Mouse (Mus musculus) thymus, adult 2 months (tissue): ENCODE measurements at regions not wholly inside any gene's neighbourhood (a gene's known extent, or its start where the extent isn't known, plus 50 kb on each side); places are given as distances from the start of the nearest gene placed in this dataset.
"Not testable (repeated sequence)": the region's sequence is repeated elsewhere in the genome, so short reads cannot be mapped to it uniquely, and the experiment has no call there.

ENCODE experiments used
- DNase-seq: peaks from one replicate; pipeline ENCODE4 v3.0.0; 2021
- H3K27ac ChIP-seq: fragments of 200-500 bp; 2 replicates; pipeline ENCODE4 v1.5.1; 2012; ENCODE audit warnings: low read length, control low read depth; ENCODE audit not compliant: control insufficient read depth, insufficient read depth
- H3K27me3 ChIP-seq: fragments of 200-500 bp; 2 replicates; pipeline ENCODE4 v1.6.1; 2012; ENCODE audit warnings: mild to moderate bottlenecking, low read length, moderate library complexity, mixed read lengths; ENCODE audit not compliant: control insufficient read depth, insufficient read depth
- H3K36me3 ChIP-seq: fragments of 200-500 bp; 2 replicates; pipeline ENCODE4 v1.6.1; 2012; ENCODE audit warnings: mild to moderate bottlenecking, low read length, moderate library complexity; ENCODE audit not compliant: control insufficient read depth, insufficient read depth
- H3K4me1 ChIP-seq: fragments of 200-500 bp; replicated peaks from 2 replicates; pipeline ENCODE4 v1.6.1; 2012; ENCODE audit warnings: low read length; ENCODE audit not compliant: control insufficient read depth, insufficient read depth
- H3K4me3 ChIP-seq: fragments of 200-500 bp; 2 replicates; pipeline ENCODE4 v1.5.1; 2012; ENCODE audit warnings: mild to moderate bottlenecking, low read length, control low read depth, moderate library complexity; ENCODE audit not compliant: control insufficient read depth, insufficient read depth
- CTCF ChIP-seq: fragments of 200-500 bp; IDR thresholded peaks from 2 replicates; pipeline ENCODE4 v1.5.1; 2012; ENCODE audit warnings: mild to moderate bottlenecking, control low read depth, low read length, moderate library complexity, borderline replicate concordance; ENCODE audit not compliant: control insufficient read depth, poor library complexity, insufficient read depth; ENCODE audit errors: extremely low read depth
- POLR2A ChIP-seq: fragments of 200-500 bp; IDR thresholded peaks from 2 replicates; pipeline ENCODE4 v1.6.1; 2012; ENCODE audit warnings: mild to moderate bottlenecking, low read length, control low read depth, moderate library complexity; ENCODE audit not compliant: control insufficient read depth, poor library complexity, insufficient read depth; ENCODE audit errors: extremely low read depth
- WGBS: fragments of 180-500 bp; shearing (Covaris S2); methylation state at CpG from one replicate; pipeline ENCODE4 v1.1.7; 2018; 5-methylcytosine and 5-hydroxymethylcytosine counted together

GRCm38 (mm10) chr8:83837637-83838378 is 62.1 kb upstream of the Adgrl1 start:
- DNase-seq, result no peak
- Histone ChIP-seq H3K36me3 (no peaks in the 10 kb centered on the region), H3K4me1 (no peaks in the 10 kb centered on the region), H3K4me3 (no peak overlapping the region), H3K27ac (no peak overlapping the region), H3K27me3 (peaks cover 2% of the 10 kb centered on the region; the same call in 1 of the 2 replicates)
- 60% methylated on average over 9 of the region's 9 CpGs for WGBS
- TF ChIP-seq CTCF (no peak), POLR2A (no peak)

DNA sequence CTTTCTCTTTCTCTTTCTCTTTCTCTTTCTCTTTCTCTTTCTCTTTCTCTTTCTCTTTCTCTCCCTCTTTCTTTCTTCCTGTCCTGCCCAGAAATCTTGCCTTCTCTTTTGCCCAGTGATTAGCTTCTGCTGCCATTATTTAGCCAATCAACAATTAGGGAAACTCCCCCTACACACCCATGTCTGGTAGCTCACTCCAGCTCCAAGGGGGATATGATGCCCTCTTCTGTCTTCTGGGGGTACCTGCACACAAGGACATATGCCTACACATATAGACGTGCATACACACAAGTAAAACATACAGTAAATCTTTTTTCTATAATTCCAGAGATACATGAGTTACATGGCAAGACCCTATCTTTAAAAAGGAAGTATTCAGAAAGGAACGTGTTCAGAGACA is 70.1 kb upstream of the Adgrl1 start:
- TF ChIP-seq CTCF, result no peak
- TF ChIP-seq POLR2A, result no peak
- H3K4me3 ChIP-seq, result no peak overlapping the region
- 87% methylated on average over 2 of the region's 2 CpGs for WGBS
- H3K36me3 ChIP-seq, result no peaks in the 10 kb centered on the region
- H3K4me1 ChIP-seq, result no peaks in the 10 kb centered on the region
- no peak for DNase-seq
- no peak overlapping the region for H3K27ac ChIP-seq
- no peaks in the 10 kb centered on the region for H3K27me3 ChIP-seq

DNA sequence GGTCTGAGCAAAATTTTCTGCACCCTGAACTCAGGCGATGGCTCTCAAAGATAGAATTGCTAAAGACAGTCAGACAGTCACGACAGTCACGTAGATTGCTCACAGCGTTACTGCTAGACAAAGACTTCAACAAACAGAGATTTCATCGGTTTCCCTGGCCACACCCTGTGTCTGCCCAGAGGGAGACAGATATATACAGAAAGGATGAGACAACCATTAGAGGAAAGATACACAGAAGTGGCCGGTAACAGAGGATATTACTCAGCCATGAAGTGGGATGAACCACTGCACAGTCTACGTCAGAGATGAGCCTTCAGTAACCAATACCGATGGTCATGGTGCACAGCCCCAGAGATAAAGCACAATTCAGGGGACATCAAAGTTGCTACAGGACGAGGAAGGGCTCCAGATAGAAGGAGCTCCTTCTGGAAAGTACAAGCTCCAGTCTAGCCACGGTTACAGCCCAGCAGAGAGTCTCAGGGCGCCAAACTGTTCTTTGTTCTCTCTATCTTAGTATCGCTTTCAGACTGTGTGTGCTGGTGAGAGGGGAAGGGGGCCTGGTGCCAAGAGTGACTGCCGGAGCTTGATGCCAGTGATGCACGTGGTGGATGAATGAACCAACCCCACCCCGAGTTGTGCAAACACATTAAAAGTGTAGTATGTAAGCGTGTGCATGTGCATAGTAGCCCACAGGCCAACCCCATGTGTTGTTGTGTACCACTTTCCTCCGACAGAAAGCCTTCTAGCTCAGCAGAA is 74.8 kb upstream of the Adgrl1 start:
- H3K4me3 ChIP-seq, result no peak overlapping the region
- no peaks in the 10 kb centered on the region for H3K4me1 ChIP-seq
- DNase-seq, result no peak
- TF ChIP-seq CTCF (no peak), POLR2A (no peak)
- H3K36me3 ChIP-seq, result no peaks in the 10 kb centered on the region
- H3K27ac ChIP-seq, result no peak overlapping the region
- WGBS, result 90% methylated on average over 17 of the region's 17 CpGs
- H3K27me3 ChIP-seq, result no peaks in the 10 kb centered on the region

- no peak overlapping the region for H3K27ac ChIP-seq
- H3K4me3 ChIP-seq, result no peak overlapping the region
- H3K4me1 ChIP-seq, result no peaks in the 10 kb centered on the region
- WGBS, result 92% methylated on average over 4 of the region's 4 CpGs
- no peaks in the 10 kb centered on the region for H3K36me3 ChIP-seq
- no peak for DNase-seq
- no peaks in the 10 kb centered on the region for H3K27me3 ChIP-seq
- TF ChIP-seq CTCF (no peak), POLR2A (no peak)
These were observed 78.0 kb upstream of the Adgre5 start for GRCm38 (mm10) chr8:83819086-83819485.

GRCm38 (mm10) chr8:83810651-83811050 is 69.5 kb upstream of the Adgre5 start:
- Histone ChIP-seq H3K36me3 (no peaks in the 10 kb centered on the region), H3K27me3 (no peaks in the 10 kb centered on the region; the same call in 1 of the 2 replicates), H3K27ac (no peak overlapping the region), H3K4me3 (no peak overlapping the region), H3K4me1 (no peaks in the 10 kb centered on the region)
- TF ChIP-seq CTCF (no peak), POLR2A (no peak)
- 92% methylated on average over 2 of the region's 2 CpGs for WGBS
- no peak for DNase-seq

GRCm38 (mm10) chr8:83805612-83806011 is 64.5 kb upstream of the Adgre5 start:
- Histone ChIP-seq H3K27ac (no peak overlapping the region), H3K27me3 (no peaks in the 10 kb centered on the region; the same call in 1 of the 2 replicates), H3K4me3 (no peak overlapping the region), H3K4me1 (no peaks in the 10 kb centered on the region), H3K36me3 (no peaks in the 10 kb centered on the region)
- WGBS, result 86% methylated on average over 6 of the region's 6 CpGs
- no peak for TF ChIP-seq POLR2A
- TF ChIP-seq CTCF, result no peak
- no peak for DNase-seq

GRCm38 (mm10) chr8:83803312-83803711 is 62.2 kb upstream of the Adgre5 start:
- 43% methylated on average over 1 of the region's 1 CpGs for WGBS
- H3K36me3 ChIP-seq, H3K27me3 ChIP-seq, H3K27ac ChIP-seq, H3K4me3 ChIP-seq: not testable (repeated sequence)
- DNase-seq, result peak; percentile 13
- H3K4me1 ChIP-seq, result peaks cover 13% of the 10 kb centered on the region
